Mouse (Mus musculus): ENCODE measurements around the gene Fam227b. TPM values are rescaled to one million over a fixed set of nuclear protein-coding genes. Genes with fewer than 3 reads are reported as not detected.

Fam227b gene
- polyA plus RNA-seq, 1 experiment from 2014 or later: not detected

DNA sequence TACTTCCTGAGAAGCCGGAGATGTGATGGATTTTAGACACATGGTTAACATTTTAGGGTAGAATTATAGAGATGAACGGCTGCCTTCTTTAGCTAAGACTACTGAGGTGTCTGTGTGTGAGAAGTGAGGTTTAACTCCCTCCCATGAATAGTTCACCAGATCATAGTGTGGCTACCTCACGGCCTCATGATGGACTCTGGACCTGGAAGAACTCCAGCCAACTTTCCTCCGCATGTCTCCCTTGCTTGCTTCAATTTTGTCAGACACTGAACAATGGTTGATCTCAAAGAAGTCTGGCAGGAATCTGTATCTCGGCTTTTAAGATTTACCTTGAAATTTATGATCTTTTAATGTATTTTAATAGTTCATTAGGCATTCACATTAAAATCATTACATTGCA is 106.2 kb downstream of the Fam227b start:
- Histone ChIP-seq H3K9me3 (ENCODE audit: control insufficient read depth, low read length) (no peaks in the 10 kb centered on the region), H3K27me3 (ENCODE audit: control insufficient read depth, insufficient read depth, low read length) (no peaks in the 10 kb centered on the region), H3K4me3 (replicated peaks; ENCODE audit: low read depth, low read length) (no peak overlapping the region), H3K9ac (replicated peaks; ENCODE audit: low read length) (no peak overlapping the region), H3K4me1 (ENCODE audit: control insufficient read depth, insufficient read depth, low read length) (no peaks in the 10 kb centered on the region), H3K36me3 (ENCODE audit: control insufficient read depth, insufficient read depth, low read length) (no peaks in the 10 kb centered on the region), H3K27ac (replicated peaks; ENCODE audit: low read depth, low read length) (no peak overlapping the region), H3K4me2 (ENCODE audit: low read length) (no peak overlapping the region)
- WGBS: 95% methylated on average over 5 of the region's 5 CpGs
- DNase-seq (no peak), ATAC-seq (ENCODE audit: low FRiP score, low TSS enrichment) (no peak)

- Histone ChIP-seq H3K36me3 (ENCODE audit: control insufficient read depth, insufficient read depth, low read length) (no peaks in the 10 kb centered on the region), H3K4me1 (ENCODE audit: control insufficient read depth, insufficient read depth, low read length) (no peaks in the 10 kb centered on the region), H3K4me2 (ENCODE audit: low read length) (no peak overlapping the region), H3K9me3 (ENCODE audit: control insufficient read depth, low read length) (no peaks in the 10 kb centered on the region), H3K9ac (replicated peaks; ENCODE audit: low read length) (no peak overlapping the region), H3K27ac (replicated peaks; ENCODE audit: low read depth, low read length) (no peak overlapping the region), H3K27me3 (ENCODE audit: control insufficient read depth, insufficient read depth, low read length) (no peaks in the 10 kb centered on the region), H3K4me3 (replicated peaks; ENCODE audit: low read depth, low read length) (no peak overlapping the region)
- no peak for DNase-seq
- ATAC-seq (ENCODE audit: low FRiP score, low TSS enrichment): no peak
- 22% methylated on average over 3 of the region's 3 CpGs for WGBS
These were observed 109.1 kb downstream of the Fam227b start for GRCm38 (mm10) chr2:126042674-126043073.

DNA sequence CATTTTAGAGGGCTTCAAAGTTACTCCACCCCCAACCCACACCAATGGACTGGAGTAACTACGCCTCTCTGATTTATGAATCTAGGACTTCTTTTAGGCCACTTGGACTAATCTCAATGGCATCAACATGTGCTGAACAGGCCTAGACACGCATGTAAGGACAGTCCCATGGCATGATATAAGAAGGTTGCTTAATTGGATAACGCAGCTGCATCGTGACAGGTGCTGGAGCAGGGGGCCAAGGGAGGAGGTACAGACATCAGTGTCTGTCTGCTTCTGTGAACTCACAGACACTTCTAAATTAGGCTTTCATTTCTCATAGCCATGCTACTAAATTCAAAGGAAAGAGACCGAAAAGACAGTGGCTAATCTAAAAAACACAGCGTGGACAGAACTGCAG is 110.6 kb downstream of the Fam227b start:
- H3K27me3 ChIP-seq (ENCODE audit: control insufficient read depth, insufficient read depth, low read length): no peaks in the 10 kb centered on the region
- no peaks in the 10 kb centered on the region for H3K4me1 ChIP-seq (ENCODE audit: control insufficient read depth, insufficient read depth, low read length)
- H3K9ac ChIP-seq (replicated peaks; ENCODE audit: low read length): no peak overlapping the region
- H3K36me3 ChIP-seq (ENCODE audit: control insufficient read depth, insufficient read depth, low read length): no peaks in the 10 kb centered on the region
- ATAC-seq (ENCODE audit: low FRiP score, low TSS enrichment) (no peak), DNase-seq (no peak)
- WGBS: 89% methylated on average over 6 of the region's 6 CpGs
- H3K9me3 ChIP-seq (ENCODE audit: control insufficient read depth, low read length): no peaks in the 10 kb centered on the region
- H3K4me2 ChIP-seq (ENCODE audit: low read length): no peak overlapping the region
- H3K27ac ChIP-seq (replicated peaks; ENCODE audit: low read depth, low read length): no peak overlapping the region
- no peak overlapping the region for H3K4me3 ChIP-seq (replicated peaks; ENCODE audit: low read depth, low read length)

DNA sequence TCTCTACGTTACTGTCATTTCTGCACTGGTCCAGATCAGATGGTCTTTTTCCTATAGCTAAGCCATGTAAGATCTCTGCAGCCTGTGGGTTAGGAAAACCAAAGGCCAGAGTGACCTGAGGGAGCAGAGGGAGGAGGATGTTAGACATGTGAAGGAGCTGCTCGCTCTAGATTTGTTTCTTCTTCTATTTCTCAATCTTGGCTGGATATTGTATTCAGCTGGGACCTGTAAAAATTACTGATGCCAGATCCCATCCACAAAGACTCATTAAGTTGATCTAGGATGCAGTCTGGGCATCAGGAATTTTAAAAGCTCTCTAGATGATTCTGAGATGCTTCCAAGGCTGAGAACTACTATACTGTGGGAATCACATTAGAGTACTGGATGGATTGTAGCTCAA is 111.2 kb downstream of the Fam227b start:
- H3K4me3 ChIP-seq (replicated peaks; ENCODE audit: low read depth, low read length): no peak overlapping the region
- no peaks in the 10 kb centered on the region for H3K9me3 ChIP-seq (ENCODE audit: control insufficient read depth, low read length)
- H3K27me3 ChIP-seq (ENCODE audit: control insufficient read depth, insufficient read depth, low read length): no peaks in the 10 kb centered on the region
- no peak overlapping the region for H3K9ac ChIP-seq (replicated peaks; ENCODE audit: low read length)
- no peaks in the 10 kb centered on the region for H3K36me3 ChIP-seq (ENCODE audit: control insufficient read depth, insufficient read depth, low read length)
- no peak for ATAC-seq (ENCODE audit: low FRiP score, low TSS enrichment)
- H3K27ac ChIP-seq (replicated peaks; ENCODE audit: low read depth, low read length): no peak overlapping the region
- 90% methylated on average over 2 of the region's 2 CpGs for WGBS
- no peak for DNase-seq
- no peaks in the 10 kb centered on the region for H3K4me1 ChIP-seq (ENCODE audit: control insufficient read depth, insufficient read depth, low read length)
- no peak overlapping the region for H3K4me2 ChIP-seq (ENCODE audit: low read length)

DNA sequence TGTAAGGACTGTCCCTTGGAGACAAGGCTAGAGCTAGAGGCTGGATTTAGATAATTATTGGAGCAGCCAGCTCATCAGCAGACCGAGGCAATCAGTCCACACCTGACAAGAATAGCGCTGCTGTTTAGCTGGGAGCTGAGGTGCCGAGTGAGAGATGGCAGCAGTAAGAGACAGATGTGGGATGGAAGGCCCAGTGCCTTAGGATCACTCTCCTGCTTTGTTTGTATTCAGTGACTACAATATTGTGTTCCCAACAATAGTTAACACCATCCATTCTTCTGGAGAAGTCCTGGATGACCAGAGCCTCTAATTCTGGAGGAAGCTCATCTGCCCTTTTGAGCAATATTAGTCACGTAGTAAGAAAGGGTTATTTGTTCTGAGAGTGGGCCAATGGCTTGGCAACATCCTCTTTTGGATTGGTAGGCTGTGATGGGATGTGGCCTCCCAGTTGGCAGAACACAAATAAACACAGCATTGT is 112.4 kb downstream of the Fam227b start:
- no peak overlapping the region for H3K9ac ChIP-seq (replicated peaks; ENCODE audit: low read length)
- H3K9me3 ChIP-seq (ENCODE audit: control insufficient read depth, low read length): no peaks in the 10 kb centered on the region
- no peaks in the 10 kb centered on the region for H3K27me3 ChIP-seq (ENCODE audit: control insufficient read depth, insufficient read depth, low read length)
- ATAC-seq (ENCODE audit: low FRiP score, low TSS enrichment) (no peak), DNase-seq (no peak)
- H3K4me3 ChIP-seq (replicated peaks; ENCODE audit: low read depth, low read length): no peak overlapping the region
- no peak overlapping the region for H3K4me2 ChIP-seq (ENCODE audit: low read length)
- no peak overlapping the region for H3K27ac ChIP-seq (replicated peaks; ENCODE audit: low read depth, low read length)
- WGBS: 81% methylated on average over 4 of the region's 4 CpGs
- no peaks in the 10 kb centered on the region for H3K36me3 ChIP-seq (ENCODE audit: control insufficient read depth, insufficient read depth, low read length)
- H3K4me1 ChIP-seq (ENCODE audit: control insufficient read depth, insufficient read depth, low read length): no peaks in the 10 kb centered on the region

- H3K9me3 ChIP-seq (ENCODE audit: control insufficient read depth, low read length): no peaks in the 10 kb centered on the region
- DNase-seq (no peak), ATAC-seq (ENCODE audit: low FRiP score, low TSS enrichment) (no peak)
- no peaks in the 10 kb centered on the region for H3K4me1 ChIP-seq (ENCODE audit: control insufficient read depth, insufficient read depth, low read length)
- H3K4me3 ChIP-seq (replicated peaks; ENCODE audit: low read depth, low read length): no peak overlapping the region
- no peaks in the 10 kb centered on the region for H3K36me3 ChIP-seq (ENCODE audit: control insufficient read depth, insufficient read depth, low read length)
- no peaks in the 10 kb centered on the region for H3K27me3 ChIP-seq (ENCODE audit: control insufficient read depth, insufficient read depth, low read length)
- no peak overlapping the region for H3K4me2 ChIP-seq (ENCODE audit: low read length)
- WGBS: 66% methylated on average over 7 of the region's 7 CpGs
- no peak overlapping the region for H3K9ac ChIP-seq (replicated peaks; ENCODE audit: low read length)
- no peak overlapping the region for H3K27ac ChIP-seq (replicated peaks; ENCODE audit: low read depth, low read length)
These were observed 113.4 kb downstream of the Fam227b start for GRCm38 (mm10) chr2:126038221-126039000.

GRCm38 (mm10) chr2:126036121-126036520 is 115.7 kb downstream of the Fam227b start:
- Histone ChIP-seq H3K36me3 (ENCODE audit: control insufficient read depth, insufficient read depth, low read length) (no peaks in the 10 kb centered on the region), H3K4me2 (ENCODE audit: low read length) (no peak overlapping the region), H3K9ac (replicated peaks; ENCODE audit: low read length) (no peak overlapping the region), H3K4me1 (ENCODE audit: control insufficient read depth, insufficient read depth, low read length) (no peaks in the 10 kb centered on the region), H3K9me3 (ENCODE audit: control insufficient read depth, low read length) (no peaks in the 10 kb centered on the region), H3K27ac (replicated peaks; ENCODE audit: low read depth, low read length) (no peak overlapping the region), H3K27me3 (ENCODE audit: control insufficient read depth, insufficient read depth, low read length) (no peaks in the 10 kb centered on the region), H3K4me3 (replicated peaks; ENCODE audit: low read depth, low read length) (no peak overlapping the region)
- DNase-seq (no peak), ATAC-seq (ENCODE audit: low FRiP score, low TSS enrichment) (no peak)
- WGBS: 95% methylated on average over 4 of the region's 4 CpGs

DNA sequence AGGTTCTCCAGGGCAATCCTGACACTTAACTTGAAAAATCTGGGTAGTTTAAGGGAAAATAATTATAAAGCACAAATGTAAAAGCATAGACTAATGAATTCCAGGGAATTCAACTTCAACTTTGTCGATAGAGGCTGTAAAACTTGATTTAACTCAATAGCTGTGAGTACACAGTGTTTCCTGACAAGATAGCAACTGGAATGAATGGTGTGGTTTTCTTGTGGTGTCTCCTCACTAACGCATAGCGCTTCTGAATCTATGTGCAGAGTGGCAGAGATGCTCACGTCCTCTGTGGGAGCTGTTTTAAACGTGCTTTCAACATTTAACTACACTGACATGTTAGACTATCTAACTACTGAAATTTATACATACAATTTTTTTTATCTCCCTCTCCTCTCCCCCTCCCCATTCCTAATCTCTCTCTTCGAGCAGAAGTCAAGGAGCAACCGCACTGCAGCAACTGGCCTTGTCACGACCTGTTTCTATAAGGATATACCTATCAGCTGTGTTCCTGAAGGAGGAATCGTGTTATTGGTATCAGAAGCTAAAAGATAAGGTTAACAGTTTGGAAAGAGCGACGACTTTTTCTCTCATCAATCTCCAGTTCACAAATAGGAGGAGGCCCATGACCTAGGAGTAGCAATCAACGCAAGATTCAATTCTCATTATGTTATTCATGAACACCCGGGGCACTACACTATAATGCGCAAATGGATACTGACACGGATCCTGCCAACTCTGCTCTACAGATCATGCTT is 116.6 kb downstream of the Fam227b start:
- 88% methylated on average over 15 of the region's 15 CpGs for WGBS
- Histone ChIP-seq H3K27me3 (ENCODE audit: control insufficient read depth, insufficient read depth, low read length) (no peaks in the 10 kb centered on the region), H3K9me3 (ENCODE audit: control insufficient read depth, low read length) (no peaks in the 10 kb centered on the region), H3K9ac (replicated peaks; ENCODE audit: low read length) (no peak overlapping the region), H3K4me1 (ENCODE audit: control insufficient read depth, insufficient read depth, low read length) (no peaks in the 10 kb centered on the region), H3K4me2 (ENCODE audit: low read length) (no peak overlapping the region), H3K27ac (replicated peaks; ENCODE audit: low read depth, low read length) (no peak overlapping the region), H3K36me3 (ENCODE audit: control insufficient read depth, insufficient read depth, low read length) (no peaks in the 10 kb centered on the region), H3K4me3 (replicated peaks; ENCODE audit: low read depth, low read length) (no peak overlapping the region)
- no peak for DNase-seq
- ATAC-seq (ENCODE audit: low FRiP score, low TSS enrichment): no peak

Measured in midbrain, embryonic 14.5 days (tissue).